8 mouse cellular contexts compared by ENCODE assay signal in the genomic region with DNA sequence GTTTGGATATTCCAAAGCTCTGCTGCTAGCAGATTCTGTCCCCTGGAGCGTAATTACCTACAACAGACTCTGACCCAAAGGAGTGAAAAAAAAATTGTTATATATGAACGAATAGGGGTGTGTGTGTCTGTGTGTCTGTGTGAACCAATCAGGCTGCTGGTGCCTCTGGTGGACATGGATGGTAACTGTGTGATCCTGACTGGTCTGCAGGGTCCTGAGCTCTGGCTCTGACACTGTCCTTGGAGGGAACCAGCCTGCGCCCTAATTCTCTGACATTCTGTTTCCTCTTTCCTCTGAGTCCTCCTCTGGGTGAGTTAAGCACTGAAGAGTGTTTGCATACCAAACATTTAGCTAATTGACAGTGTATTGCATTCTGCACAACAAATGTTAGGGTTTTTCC. TPM values are rescaled to one million over a fixed set of nuclear protein-coding genes. Genes with fewer than 3 reads are reported as not detected.
DNase-seq lines count a peak whose midpoint lies in the region; ATAC-seq and TF ChIP-seq lines count a peak whose summit lies in the region.

No protein-coding gene starts in this region.

- H3K9me3 ChIP-seq in heart, embryonic 12.5 days (replicated peaks), result no peaks in the 10 kb centered on the region
- no peaks in the 10 kb centered on the region for H3K9me3 ChIP-seq in liver, embryonic 15.5 days (replicated peaks)

- no peak overlapping the region for H3K4me3 ChIP-seq in heart, embryonic 12.5 days
- H3K4me3 ChIP-seq in liver, embryonic 15.5 days (replicated peaks), result no peak overlapping the region
- no peak overlapping the region for H3K4me3 ChIP-seq in gastrocnemius, adult 2 months

- no peak overlapping the region for H3K4me2 ChIP-seq in heart, embryonic 12.5 days
- H3K4me2 ChIP-seq in liver, embryonic 15.5 days, result no peak overlapping the region

- no peaks in the 10 kb centered on the region for H3K36me3 ChIP-seq in heart, embryonic 12.5 days
- H3K36me3 ChIP-seq in liver, embryonic 15.5 days (replicated peaks), result no peaks in the 10 kb centered on the region

- TF ChIP-seq CTCF in gastrocnemius, adult 2 months (IDR thresholded peaks at IDR 0.05), result no peak

- H3K27ac ChIP-seq in heart, embryonic 12.5 days (ENCODE audit: poor library complexity, severe bottlenecking), result no peak overlapping the region
- peak overlapping the region; percentile 55 for H3K27ac ChIP-seq in liver, embryonic 15.5 days (replicated peaks)
- no peak overlapping the region for H3K27ac ChIP-seq in gastrocnemius, adult 2 months

- 66% methylated on average over 3 of the region's 3 CpGs for WGBS in heart, embryonic 12.5 days
- 39% methylated on average over 3 of the region's 3 CpGs for WGBS in liver, embryonic 15.5 days (ENCODE audit: insufficient replicate concordance)

- H3K4me1 ChIP-seq in heart, embryonic 12.5 days (replicated peaks), result peaks cover 3% of the 10 kb centered on the region; the same call in 1 of the 2 replicates
- H3K4me1 ChIP-seq in liver, embryonic 15.5 days (replicated peaks), result peaks cover 50% of the 10 kb centered on the region

- intact Hi-C loops in heart, postnatal 36 days (cut with DNase I), result no loop called here
- intact Hi-C loops in gastrocnemius, adult 2 months (cut with DNase I), result no loop called here

- H3K9ac ChIP-seq in heart, embryonic 12.5 days, result no peak overlapping the region
- H3K9ac ChIP-seq in liver, embryonic 15.5 days, result no peak overlapping the region

- ATAC-seq in heart, embryonic 12.5 days (ENCODE audit: insufficient number of reproducible peaks, low FRiP score), result peak; percentile 64; the same call in 1 of the 2 replicates
- peak; percentile 81 for ATAC-seq in common myeloid progenitor, adult 5-6 weeks (replicated peaks; ENCODE audit: low read depth, poor library complexity, severe bottlenecking)
- ATAC-seq in liver, embryonic 15.5 days (ENCODE audit: insufficient read depth), result peak; percentile 54; the same call in 1 of the 2 replicates

- DNase-seq in heart, postnatal 36 days, result no peak
- peak; percentile 23 to 32 for DNase-seq in B cell, adult 2 months
- DNase-seq in layer of hippocampus, adult 8-10 months (ENCODE audit: low spot score in 2 of 2), result no peak
- DNase-seq in frontal cortex, postnatal 25 days (ENCODE audit: low spot score in 2 of 2), result no peak
- no peak for DNase-seq in gastrocnemius, adult 2 months

- no peaks in the 10 kb centered on the region; the same call in 1 of the 2 replicates for H3K27me3 ChIP-seq in heart, embryonic 12.5 days (replicated peaks)
- peaks cover 1% of the 10 kb centered on the region; the same call in 1 of the 2 replicates for H3K27me3 ChIP-seq in liver, embryonic 15.5 days

RNA-seq across cellular contexts. Expression of gene Hemgn, which starts 4.2 kb away (rescaled TPM):
- 9.7 and 12.4 TPM in 2 replicates for polyA plus RNA-seq in heart, embryonic 12.5 days (2016; fragmentation: Nextera tagmentation; extraction: Ambion mirVana)
- under 1 TPM in 1 of 2 experiments, not detected in 1; 0.19 TPM for total RNA-seq in heart, postnatal 36 days (2021)
- 64.2 and 76.9 TPM in 2 replicates for total RNA-seq in common myeloid progenitor, adult 5-6 weeks (2017)
- 386 and 388 TPM in 2 replicates for polyA plus RNA-seq in liver, embryonic 15.5 days (2015; fragmentation: Nextera tagmentation; extraction: Ambion mirVana)
- not detected for total RNA-seq in layer of hippocampus, adult 8-10 months (2022)
- total RNA-seq in gastrocnemius, adult 2 months (2021), result not detected

RNA-seq across cellular contexts. Expression of gene Trmo, which starts 28.3 kb away (rescaled TPM):
- 8.3 and 8.7 TPM in 2 replicates for polyA plus RNA-seq in heart, embryonic 12.5 days (2016; fragmentation: Nextera tagmentation; extraction: Ambion mirVana)
- 1 to 10 TPM; 3.4 to 4.2 TPM for total RNA-seq in heart, postnatal 36 days (2021)
- 9.7 and 17.0 TPM in 2 replicates for total RNA-seq in common myeloid progenitor, adult 5-6 weeks (2017)
- 8.2 and 10.5 TPM in 2 replicates for polyA plus RNA-seq in liver, embryonic 15.5 days (2015; fragmentation: Nextera tagmentation; extraction: Ambion mirVana)
- 1 to 10 TPM; 4.8 to 6.9 (median 5.6) TPM for total RNA-seq in layer of hippocampus, adult 8-10 months (2022)
- total RNA-seq in gastrocnemius, adult 2 months (2021), result 1 to 10 TPM; 2.8 to 3.0 TPM

RNA-seq across cellular contexts. Expression of gene Anp32b, which starts 33.2 kb away (rescaled TPM):
- 209 and 214 TPM in 2 replicates for polyA plus RNA-seq in heart, embryonic 12.5 days (2016; fragmentation: Nextera tagmentation; extraction: Ambion mirVana)
- 10 to 100 TPM; 56.6 to 60.9 TPM for total RNA-seq in heart, postnatal 36 days (2021)
- 152 and 196 TPM in 2 replicates for total RNA-seq in common myeloid progenitor, adult 5-6 weeks (2017)
- 387 TPM in 2 replicates for polyA plus RNA-seq in liver, embryonic 15.5 days (2015; fragmentation: Nextera tagmentation; extraction: Ambion mirVana)
- 10 to 100 TPM; 52.4 to 66.0 (median 59.8) TPM for total RNA-seq in layer of hippocampus, adult 8-10 months (2022)
- total RNA-seq in gastrocnemius, adult 2 months (2021), result 10 to 100 TPM; 62.7 to 65.8 TPM

Comparison
In these comparisons a context has a peak if more than half of its experiments do, and no peak if none do; other contexts are left out.
1. DNase-seq: peak in B cell, adult 2 months (2 of 2); none in heart, postnatal 36 days (0 of 2), layer of hippocampus, adult 8-10 months (0 of 2), frontal cortex, postnatal 25 days (0 of 2) and gastrocnemius, adult 2 months (single experiment).
2. RNA of gene Hemgn, which starts 4.2 kb away (total RNA-seq): 64.2 to 76.9 TPM in common myeloid progenitor, adult 5-6 weeks; 0.19 TPM in heart, postnatal 36 days, not detected in layer of hippocampus, adult 8-10 months and not detected in gastrocnemius, adult 2 months; every median in the first group is over 10 times any median in the second.
3. Peak in every context shown above with its lines, with median percentiles within 50 percentile points of each other: ATAC-seq.